Mouse (Mus musculus) heart, adult 2 months (tissue): Measurements from ENCODE around the gene Ctbs.

Experiments used
- CTCF ChIP-seq: fragments of 200-600 bp; IDR thresholded peaks from 2 replicates; pipeline ENCODE4 v1.8.1; 2022; ENCODE audit warnings: antibody characterized with exemption, mild to moderate bottlenecking, moderate library complexity
- POLR2A ChIP-seq: fragments of 200-500 bp; IDR thresholded peaks from 2 replicates; pipeline ENCODE4 v1.6.1; 2011; ENCODE audit warnings: mild to moderate bottlenecking, low read depth, low read length, control low read depth; ENCODE audit not compliant: insufficient read depth

- no peak for TF ChIP-seq CTCF
- TF ChIP-seq POLR2A: no peak
Observed at GRCm38 (mm10) chr3:146440011-146440410, 9.6 kb upstream of the Ctbs start.
